Mouse (Mus musculus) cerebellum, adult 9-11 months (tissue): ENCODE measurements at regions not wholly inside any gene's neighbourhood (a gene's known extent, or its start where the extent isn't known, plus 50 kb on each side); places are given as distances from the start of the nearest gene placed in this dataset.

Source experiments
- DNase-seq: peaks from one replicate; pipeline ENCODE4 v3.0.0; 2022

DNA sequence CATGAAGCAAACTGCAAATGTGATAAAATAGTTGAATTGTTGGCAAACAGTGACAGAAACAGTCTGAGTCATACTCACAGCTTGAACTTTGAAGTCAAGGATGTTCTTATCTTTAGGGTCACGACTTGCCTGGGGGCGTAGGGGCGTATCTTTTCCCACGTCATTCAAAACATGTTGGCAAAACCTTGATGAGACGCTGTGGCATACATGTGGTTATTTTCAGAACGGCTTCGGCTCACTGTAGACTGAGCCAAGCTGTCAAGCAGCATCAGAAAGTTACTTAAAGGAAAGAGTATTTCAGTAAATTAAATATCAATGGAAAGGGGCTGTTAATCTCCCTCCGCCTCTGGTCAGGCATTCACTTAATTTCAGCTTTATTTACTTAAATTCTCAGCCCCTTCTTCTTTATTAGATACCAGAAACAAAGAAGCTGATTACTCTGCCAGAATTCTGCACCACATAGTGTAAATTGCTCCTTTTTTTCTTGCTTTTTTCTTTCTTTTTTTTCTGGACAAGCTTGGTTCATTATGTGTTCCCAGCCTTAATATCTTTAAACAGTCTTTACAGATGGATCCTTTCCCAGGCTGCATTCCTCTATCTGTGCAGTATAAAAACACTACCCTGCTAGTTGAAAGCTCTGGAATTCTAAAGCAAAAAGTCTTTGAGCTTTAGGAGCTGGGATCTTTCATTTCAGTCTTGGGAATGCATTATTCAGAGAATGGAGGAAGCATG lies 302.9 kb upstream of the Epha3 start:
- DNase-seq = no peak

DNA sequence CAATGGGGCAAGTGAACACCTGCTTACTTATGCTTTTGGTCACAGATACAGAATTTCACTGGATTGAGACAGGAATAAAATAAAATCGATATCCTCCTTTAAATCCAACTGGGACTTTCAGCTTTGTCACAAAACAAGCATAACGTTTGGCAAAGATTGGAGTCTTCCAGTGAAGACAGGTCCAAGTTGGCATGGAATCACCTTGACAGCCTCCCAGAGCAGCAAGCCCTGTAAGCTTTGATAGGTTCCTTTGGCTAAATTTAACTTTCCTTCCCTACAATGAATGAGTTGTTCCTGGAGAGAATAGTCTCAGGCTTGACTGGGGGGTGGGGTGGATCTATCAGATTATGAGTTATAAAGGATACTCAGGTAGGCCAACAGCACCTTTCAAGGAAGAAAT lies 302.1 kb upstream of the Epha3 start:
- no peak for DNase-seq

GRCm38 (mm10) chr16:64145687-64146535 lies 281.9 kb upstream of the Epha3 start:
- DNase-seq = no peak
